10 mouse cellular contexts compared by ENCODE assay signal in the genomic region with DNA sequence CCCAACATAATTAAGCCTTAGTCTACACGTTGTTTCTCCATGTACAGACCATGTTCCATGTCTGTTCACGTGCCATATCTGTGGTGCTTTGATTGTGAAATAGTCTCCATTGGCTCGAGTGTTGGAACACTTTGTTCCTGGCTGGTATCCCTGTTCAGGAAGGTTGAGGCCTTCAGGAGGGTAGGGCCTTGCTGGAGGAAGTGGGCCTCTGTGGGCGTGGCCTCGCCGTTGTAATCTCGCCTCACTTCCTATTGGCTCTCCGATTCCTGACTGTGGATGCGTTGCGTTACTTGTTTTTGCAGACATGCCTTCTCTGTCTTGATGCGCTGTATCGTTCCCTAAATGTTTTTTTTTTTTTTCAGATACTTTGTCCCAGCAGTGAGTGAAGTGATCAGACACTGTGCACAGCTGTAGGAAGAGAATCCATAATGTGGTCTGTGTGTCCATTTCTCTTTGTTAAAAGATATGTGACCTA. TPM values are rescaled to one million over a fixed set of nuclear protein-coding genes. Genes with fewer than 3 reads are reported as not detected.
DNase-seq lines count a peak whose midpoint lies in the region; ATAC-seq lines count a peak whose summit lies in the region.
"Had no signal": no experiment of that assay in that cellular context is flagged by ENCODE, and none has a peak within 500 bp of the region (broad histone marks: within the 10 kb centered on the region; RNA-seq: fewer than 3 reads in every experiment).

No protein-coding gene starts in this region.

- peak overlapping the region; percentile 47; the same call in 1 of the 2 replicates for H3K27ac ChIP-seq in limb, embryonic 10.5 days
- H3K27ac ChIP-seq: heart, embryonic 15.5 days; neural tube, embryonic 12.5 days had no signal

- WGBS in limb, embryonic 10.5 days = 85% methylated on average over 12 of the region's 12 CpGs

- H3K9me3 ChIP-seq in limb, embryonic 10.5 days (replicated peaks) = no peaks in the 10 kb centered on the region
- H3K9me3 ChIP-seq: heart, embryonic 15.5 days; neural tube, embryonic 12.5 days had no signal

- no peaks in the 10 kb centered on the region for H3K27me3 ChIP-seq in limb, embryonic 10.5 days (ENCODE audit: low read depth, poor library complexity, severe bottlenecking)
- H3K27me3 ChIP-seq: heart, embryonic 15.5 days; neural tube, embryonic 12.5 days had no signal

- H3K36me3 ChIP-seq in limb, embryonic 10.5 days = no peaks in the 10 kb centered on the region
- H3K36me3 ChIP-seq: heart, embryonic 15.5 days; neural tube, embryonic 12.5 days had no signal

- H3K4me3 ChIP-seq in limb, embryonic 10.5 days = no peak overlapping the region
- H3K4me3 ChIP-seq: heart, embryonic 15.5 days; neural tube, embryonic 12.5 days had no signal

- ATAC-seq in megakaryocyte progenitor cell, adult 5-6 weeks (replicated peaks; ENCODE audit: poor library complexity) = peak; percentile 77

- peaks cover 15% of the 10 kb centered on the region for H3K4me1 ChIP-seq in limb, embryonic 10.5 days

- peak; percentile 49 to 72 for DNase-seq in lung, adult 18-20 months
- no peak for DNase-seq in lung, postnatal 14 days
- peak; percentile 6 for DNase-seq in c-Kit-negative CD71-positive TER-119-positive erythroid progenitor cells, embryonic 14.5 days (ENCODE audit: low read depth, low spot score)
- DNase-seq in limb, embryonic 10.5 days (ENCODE audit: low spot score) = no peak
- DNase-seq in frontal cortex, postnatal 25 days (ENCODE audit: low spot score in 2 of 2) = no peak
- DNase-seq in left cerebral cortex, adult 8-10 months (ENCODE audit: low spot score in 2 of 2) = no peak
- no peak for DNase-seq in right cerebral cortex, adult 18-20 months

RNA-seq across cellular contexts. Expression of gene Trim2, which starts 18.3 kb away (rescaled TPM):
- polyA plus RNA-seq in limb, embryonic 10.5 days (2016; fragmentation: Nextera tagmentation; extraction: Ambion mirVana) = 11.3 and 13.5 TPM in 2 replicates
- 0.39 and 1.5 TPM in 2 replicates for total RNA-seq in megakaryocyte progenitor cell, adult 5-6 weeks (2015)
- 0.46 and 1.1 TPM in 2 replicates for total RNA-seq in megakaryocyte progenitor cell, adult 5-6 weeks (2017)
- total RNA-seq in left cerebral cortex, adult 8-10 months (2022) = 100 to 1,000 TPM; 252 to 273 (median 260) TPM

Comparison
In these comparisons a context has a peak if more than half of its experiments do, and no peak if none do; other contexts are left out.
1. DNase-seq: peak in lung, adult 18-20 months (2 of 2) and c-Kit-negative CD71-positive TER-119-positive erythroid progenitor cells, embryonic 14.5 days (single experiment); none in lung, postnatal 14 days (single experiment), limb, embryonic 10.5 days (single experiment), frontal cortex, postnatal 25 days (0 of 2), left cerebral cortex, adult 8-10 months (0 of 2) and right cerebral cortex, adult 18-20 months (single experiment).
2. RNA of gene Trim2, which starts 18.3 kb away (total RNA-seq): 252 to 273 TPM in left cerebral cortex, adult 8-10 months; 0.39 to 1.5 TPM in megakaryocyte progenitor cell, adult 5-6 weeks; every median in the first group is over 100 times any median in the second.